Mouse (Mus musculus) kidney, postnatal 14 days (tissue): Measurements from ENCODE around the gene C530008M17Rik.
"Not testable (repeated sequence)": the region's sequence is repeated elsewhere in the genome, so short reads cannot be mapped to it uniquely, and the experiment has no call there.

Experiments used
- DNase-seq: peaks from one replicate; pipeline ENCODE4 v3.0.0; 2022; ENCODE audit warnings: mixed read lengths

C530008M17Rik gene

DNA sequence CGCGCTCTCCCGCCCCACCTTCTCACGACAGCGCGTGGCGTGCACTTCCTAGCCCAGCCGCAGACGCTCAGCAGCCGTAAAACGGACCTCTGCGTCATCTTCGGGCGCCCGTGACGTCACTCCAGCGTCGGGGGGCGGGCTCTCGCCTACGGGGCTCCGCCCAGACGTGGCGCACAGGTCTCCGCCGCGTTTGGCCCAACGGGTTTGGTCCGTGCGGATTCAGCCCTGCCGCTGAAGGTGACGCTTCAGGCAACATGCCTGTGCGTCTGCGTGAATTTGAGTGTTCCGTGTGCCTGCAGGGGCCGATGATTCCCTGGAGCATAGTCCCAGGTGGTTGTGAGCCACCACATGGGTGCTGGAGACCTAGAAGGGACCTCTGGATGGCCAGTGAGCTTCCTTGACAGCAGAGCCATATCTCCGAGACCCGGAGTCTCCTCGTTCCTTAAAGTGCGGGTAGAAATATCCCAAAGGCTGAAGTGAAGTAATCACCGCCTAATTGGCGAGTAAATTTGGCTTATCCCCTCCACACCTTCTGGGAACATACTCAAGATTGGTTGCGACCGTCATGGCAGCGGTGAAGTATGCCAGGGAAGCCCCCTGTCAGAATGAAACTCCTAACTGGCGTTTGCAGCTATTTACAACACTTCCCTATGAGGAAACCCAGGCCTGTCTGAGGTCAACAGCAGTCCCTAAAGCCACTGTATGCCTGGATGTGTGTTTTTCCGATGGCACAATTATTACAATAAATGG, 249.3 kb downstream of the C530008M17Rik start, which contains the start of gene Aasdh:
Aasdh (minus strand) TSS at position 110 of the 750 bp plus-strand sequence.
- DNase-seq = peak; percentile 95

DNA sequence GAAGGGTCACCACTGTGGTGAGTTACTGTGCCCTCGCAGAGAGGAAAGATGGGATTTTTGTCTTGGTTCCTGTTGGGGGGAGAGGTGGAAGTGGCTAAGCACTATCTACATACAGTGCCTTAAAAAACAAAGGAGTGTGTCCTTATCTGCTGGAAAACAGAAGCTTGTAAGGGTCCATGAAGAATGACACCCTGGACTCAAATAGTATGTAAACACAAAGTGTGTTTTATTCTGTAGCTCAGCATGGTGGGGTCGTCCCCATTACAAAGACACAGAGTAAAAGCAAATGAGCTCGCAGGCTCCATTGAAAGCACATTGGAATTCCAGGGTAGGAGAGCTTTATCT, 249.8 kb downstream of the C530008M17Rik start:
- no peak for DNase-seq

DNA sequence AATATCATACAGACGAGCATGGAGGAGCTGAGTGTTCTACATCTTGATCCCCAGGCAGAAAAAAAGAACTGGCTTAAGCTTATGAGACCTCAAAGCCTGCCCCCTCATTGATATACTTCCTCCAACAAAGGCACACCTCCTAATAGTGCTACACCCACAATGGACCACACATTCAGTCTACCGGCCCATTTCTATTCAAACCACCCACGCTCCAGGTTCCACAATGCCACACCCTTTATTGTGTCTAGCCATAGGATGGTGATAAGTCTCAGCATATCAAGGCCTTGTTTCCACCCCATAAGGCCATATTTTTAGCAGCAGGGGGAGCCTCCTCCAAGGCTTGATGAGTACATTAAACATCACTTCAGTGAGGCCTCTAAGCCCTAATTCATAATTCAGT, 254.5 kb downstream of the C530008M17Rik start:
- DNase-seq = no peak

DNA sequence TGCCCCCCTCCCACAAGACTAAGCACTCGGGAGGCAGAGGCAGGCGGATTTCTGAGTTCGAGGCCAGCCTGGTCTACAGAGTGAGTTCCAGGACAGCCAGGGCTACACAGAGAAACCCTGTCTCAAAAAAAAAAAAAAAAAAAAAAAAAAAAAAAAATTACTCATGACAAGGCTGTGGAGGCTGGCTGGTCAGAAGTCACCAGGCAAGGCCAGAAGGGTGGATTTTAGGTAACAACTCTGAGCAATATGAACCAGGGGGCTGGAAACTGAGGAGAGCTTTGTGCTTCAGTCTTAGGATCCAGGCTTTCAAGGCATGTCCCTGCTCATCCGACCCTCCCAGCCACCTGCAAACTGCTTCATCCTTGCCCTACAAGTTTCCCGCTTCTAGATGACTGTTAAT, 256.2 kb downstream of the C530008M17Rik start:
- not testable (repeated sequence) for DNase-seq

DNA sequence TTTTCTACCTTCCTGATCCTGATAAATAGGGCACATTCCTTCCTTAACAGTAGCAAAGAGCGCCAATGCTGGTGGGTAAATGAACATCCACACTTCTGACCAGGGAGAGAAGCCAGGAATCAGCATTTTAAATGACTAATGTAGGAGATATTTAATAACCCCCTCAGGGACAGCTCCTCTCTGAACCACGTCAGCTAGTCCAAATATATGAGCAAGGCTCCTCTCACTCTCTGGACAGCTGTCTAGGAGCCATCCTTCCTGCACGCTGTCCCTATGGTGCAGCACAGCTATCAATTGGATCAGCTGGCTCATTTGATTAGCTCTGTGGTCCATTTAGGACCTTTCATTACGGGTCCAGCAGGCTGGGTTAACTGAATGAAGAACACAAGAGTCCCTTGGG, 266.5 kb downstream of the C530008M17Rik start:
- DNase-seq = no peak
